Mouse (Mus musculus): Measurements from ENCODE around the gene Lrrc46. TPM values are rescaled to one million over a fixed set of nuclear protein-coding genes. Genes with fewer than 3 reads are reported as not detected.

Gene Lrrc46
- polyA plus RNA-seq (2012; rRNA removed): 0.21 and 0.41 TPM in 2 replicates

GRCm38 (mm10) chr11:97041022-97041899 lies at the start of gene Lrrc46, which contains the start of gene Mrpl10:
Gene Lrrc46 (minus strand): TSS chr11:97041407.
Gene Mrpl10 (plus strand): TSS chr11:97041560.

GRCm38 (mm10) chr11:97050216-97050943 lies 9.2 kb upstream of the Lrrc46 start, which contains the start of gene Osbpl7:
Gene Osbpl7 (plus strand): TSS chr11:97050628.

GRCm38 (mm10) chr11:97029686-97030417 lies 11.4 kb downstream of the Lrrc46 start, which contains the start of gene Scrn2:
Gene Scrn2 (plus strand): TSS chr11:97029938.

GRCm38 (mm10) chr11:97013121-97013670 lies 28.0 kb downstream of the Lrrc46 start, which contains the start of gene Sp6:
Gene Sp6 (plus strand): TSS chr11:97013394.

Other genes starting within 250 kb of the Lrrc46 start
- gene Nfe2l1, start 211.4 kb downstream of the Lrrc46 start, polyA plus RNA-seq (2012; rRNA removed): 113 and 173 TPM in 2 replicates
- 31.4 and 38.7 TPM in 2 replicates for gene Copz2, start 191.5 kb downstream of the Lrrc46 start, polyA plus RNA-seq (2012; rRNA removed)
- gene Cdk5rap3, start 124.9 kb downstream of the Lrrc46 start, polyA plus RNA-seq (2012; rRNA removed): 36.7 and 41.5 TPM in 2 replicates
- 237 and 308 TPM in 2 replicates for gene Prr15l, start 113.3 kb downstream of the Lrrc46 start, polyA plus RNA-seq (2012; rRNA removed)
- gene Pnpo, start 97.4 kb downstream of the Lrrc46 start, polyA plus RNA-seq (2012; rRNA removed): 63.6 and 72.4 TPM in 2 replicates
- 16.6 and 18.3 TPM in 2 replicates for gene Sp2, start 58.4 kb downstream of the Lrrc46 start, polyA plus RNA-seq (2012; rRNA removed)
- gene Sp6, start 28.0 kb downstream of the Lrrc46 start, polyA plus RNA-seq (2012; rRNA removed): 0.31 and 0.41 TPM in 2 replicates
- 18.4 and 19.4 TPM in 2 replicates for gene Scrn2, start 11.5 kb downstream of the Lrrc46 start, polyA plus RNA-seq (2012; rRNA removed)
- 154 and 159 TPM in 2 replicates for gene Mrpl10, start 153 bp upstream of the Lrrc46 start, polyA plus RNA-seq (2012; rRNA removed)
- gene Osbpl7, start 9.2 kb upstream of the Lrrc46 start, polyA plus RNA-seq (2012; rRNA removed): 43.5 and 50.6 TPM in 2 replicates
- gene Tbx21, start 73.9 kb upstream of the Lrrc46 start, polyA plus RNA-seq (2012; rRNA removed): 0.25 and 0.54 TPM in 2 replicates
- gene Tbkbp1, start 110.1 kb upstream of the Lrrc46 start, polyA plus RNA-seq (2012; rRNA removed): 7.7 and 7.8 TPM in 2 replicates
- gene Kpnb1, start 146.5 kb upstream of the Lrrc46 start, polyA plus RNA-seq (2012; rRNA removed): 16.9 and 20.8 TPM in 2 replicates
- 28.1 and 39.9 TPM in 2 replicates for gene Npepps, start 239.2 kb upstream of the Lrrc46 start, polyA plus RNA-seq (2012; rRNA removed)

Measured in colon, adult 2 months (tissue).